Mouse (Mus musculus) cerebellum, adult 11-12 months (tissue): ENCODE measurements around the gene Nprl3.
A peak's percentile ranks its signal among the peaks of the same experiment; 100 is the strongest.
"Not testable (repeated sequence)": the region's sequence is repeated elsewhere in the genome, so short reads cannot be mapped to it uniquely, and the experiment has no call there.

Experiments used
- DNase-seq: peaks from one replicate; pipeline ENCODE4 v3.0.0; 2022

The Nprl3 gene

DNA sequence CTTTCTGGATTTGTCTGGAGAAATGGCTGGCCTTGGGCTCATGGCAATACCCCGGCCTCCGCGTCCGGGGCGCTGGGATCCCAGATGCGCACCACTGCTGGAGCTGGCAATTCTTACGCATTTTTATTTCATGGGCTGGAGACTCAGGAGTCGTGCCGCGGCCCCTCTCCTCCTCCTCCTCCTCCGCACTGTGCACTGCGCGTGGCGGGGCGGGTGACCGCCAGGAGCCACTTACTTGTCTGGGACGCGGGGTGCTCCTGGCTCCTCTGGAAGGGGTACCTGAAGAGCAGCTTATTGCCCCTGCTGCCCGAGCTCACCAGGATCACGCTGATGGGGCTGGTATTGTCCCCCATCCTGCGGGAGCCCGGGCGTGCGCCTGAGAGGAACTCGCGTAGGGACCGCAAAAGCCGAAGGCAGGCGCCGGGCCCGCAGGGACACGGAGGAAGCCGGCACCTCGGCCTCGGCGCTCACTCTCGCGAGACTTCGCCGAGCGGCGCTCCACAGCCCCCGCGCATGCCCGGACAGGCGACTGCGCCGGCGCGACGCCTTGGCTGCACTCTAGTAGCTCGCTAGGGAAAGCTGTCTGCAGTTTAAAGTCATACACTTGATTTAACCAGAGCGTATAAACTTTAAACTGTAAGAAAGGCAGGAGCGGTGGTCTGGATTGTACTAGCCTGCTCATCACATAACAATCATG lies at the start of gene Nprl3:
Gene Nprl3, minus strand, starts transcription at position 520 of the 697 bp plus-strand sequence.
- peak; percentile 95 for DNase-seq

DNA sequence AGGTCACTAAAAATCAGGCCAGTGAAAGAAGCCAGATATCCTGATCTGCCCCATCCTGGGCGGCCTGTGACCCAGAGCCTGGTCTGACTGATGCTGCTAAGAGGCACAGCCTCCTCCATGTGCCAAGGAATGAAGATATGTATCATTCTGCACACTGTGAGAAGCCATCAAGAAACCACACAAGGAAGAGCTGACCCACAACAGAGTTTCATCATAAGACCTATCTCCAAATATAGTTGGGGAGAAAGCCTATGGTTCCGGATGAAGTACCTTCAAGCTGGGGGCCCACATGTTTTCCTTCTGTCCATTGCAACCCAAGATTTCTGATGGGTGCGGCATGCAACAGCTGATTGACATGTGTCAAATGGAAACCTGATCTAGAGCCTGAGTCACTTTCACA lies 48.5 kb upstream of the Nprl3 start:
- DNase-seq, result no peak

DNA sequence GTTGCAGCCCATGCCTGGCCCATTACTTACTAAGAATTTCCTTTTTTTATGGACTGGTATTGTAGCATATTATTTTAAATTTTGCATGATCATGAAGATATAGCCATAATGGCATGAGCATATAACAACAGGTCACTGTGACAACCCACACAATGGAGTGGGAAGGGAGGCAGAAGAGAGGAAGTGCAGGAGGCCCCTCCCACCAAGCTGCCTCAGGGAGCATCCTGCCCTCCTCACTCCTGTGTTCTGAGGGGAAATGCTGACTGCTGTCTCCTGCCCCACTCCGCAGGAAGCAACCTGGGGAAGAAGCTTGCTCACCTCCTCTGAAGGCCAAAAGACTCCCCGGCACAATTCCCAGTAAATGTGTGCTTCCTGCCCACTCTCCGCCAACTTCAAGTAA lies 42.4 kb upstream of the Nprl3 start:
- no peak for DNase-seq

DNA sequence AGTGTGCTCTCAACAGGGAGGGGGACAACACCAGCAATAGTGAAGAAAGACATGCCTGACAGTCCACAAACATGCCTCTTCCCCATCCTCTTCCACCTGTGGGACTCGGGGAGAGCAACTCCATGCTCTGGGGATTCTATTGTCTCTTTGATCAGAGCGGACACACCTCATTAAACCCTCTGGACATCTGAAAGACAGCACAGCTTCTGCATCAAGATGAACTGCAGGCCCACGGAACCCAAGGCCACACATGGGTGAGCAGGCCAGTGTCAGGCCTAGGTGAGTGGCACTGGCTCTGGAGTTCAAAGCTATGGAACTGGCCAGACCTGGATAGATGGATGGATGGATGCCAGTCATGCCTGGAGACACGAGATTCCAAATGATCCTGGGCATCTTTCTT lies 41.9 kb upstream of the Nprl3 start:
- no peak for DNase-seq

DNA sequence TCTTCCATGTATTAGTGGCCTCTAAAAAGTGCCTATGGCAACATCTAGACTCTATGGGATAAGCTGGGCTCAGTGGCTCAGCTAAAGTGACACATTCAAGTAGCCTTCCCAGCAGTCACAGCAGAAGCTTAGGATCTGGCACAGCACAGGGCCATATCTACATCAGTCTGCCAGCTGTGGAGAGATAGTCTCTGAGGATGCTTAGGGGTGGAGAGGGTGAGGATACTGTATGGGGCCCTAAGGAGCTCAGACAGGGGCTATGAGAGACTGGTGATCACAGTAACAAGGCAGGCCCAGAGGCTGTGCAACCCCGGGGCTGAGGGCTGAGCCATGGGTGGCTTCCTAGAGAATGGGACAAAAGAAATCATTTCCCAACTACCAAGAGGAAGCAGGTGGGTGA lies 39.5 kb upstream of the Nprl3 start:
- DNase-seq, result no peak

DNA sequence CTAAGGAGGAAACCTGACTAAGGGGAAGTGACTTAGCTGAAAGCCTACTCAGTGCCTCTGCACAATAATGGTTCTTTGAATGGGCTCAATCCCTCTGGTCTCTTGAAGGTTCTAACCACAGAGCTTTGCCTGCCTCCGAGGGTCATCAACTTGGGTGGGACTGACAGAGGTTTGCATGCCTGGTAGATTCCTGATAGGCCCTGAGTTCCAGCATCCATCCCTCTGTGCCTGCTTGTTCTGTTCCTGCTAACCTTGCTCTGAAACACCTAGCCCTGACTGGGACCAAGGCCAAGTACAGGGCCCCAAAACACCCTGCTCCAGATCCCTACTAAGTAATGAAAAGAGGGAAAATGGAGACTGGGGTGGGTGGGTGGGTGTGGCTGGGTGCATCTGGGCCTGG lies 35.9 kb upstream of the Nprl3 start:
- DNase-seq, result no peak

DNA sequence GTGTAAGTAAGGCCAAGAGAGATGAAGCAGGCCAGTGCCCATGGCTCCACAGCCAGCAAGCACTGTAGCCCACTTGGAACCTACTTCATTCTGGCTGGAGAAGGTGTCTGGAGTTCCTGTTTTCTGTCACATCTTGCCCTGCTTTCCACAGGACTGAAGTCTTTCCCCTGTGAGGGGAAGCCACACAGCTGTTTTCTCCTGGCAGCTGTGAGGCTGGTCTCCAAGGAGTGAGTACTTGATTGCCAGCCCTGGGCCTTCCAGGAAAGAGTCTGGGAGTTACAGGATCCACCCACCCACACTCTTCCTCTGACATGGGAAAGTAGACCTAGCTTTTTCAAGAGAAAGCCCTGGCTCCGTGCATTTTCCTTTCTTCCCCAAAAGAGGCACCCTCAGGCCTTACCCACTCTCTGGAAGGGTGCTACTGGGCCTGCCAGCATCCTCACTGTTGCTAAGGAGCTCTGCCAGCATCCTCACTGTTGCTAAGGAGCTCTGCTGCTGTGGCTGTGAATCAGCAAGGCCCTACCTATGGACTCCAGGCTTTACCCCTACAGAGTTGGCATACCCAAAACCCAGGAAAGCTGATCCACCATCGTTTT lies 35.4 kb upstream of the Nprl3 start:
- no peak for DNase-seq

DNA sequence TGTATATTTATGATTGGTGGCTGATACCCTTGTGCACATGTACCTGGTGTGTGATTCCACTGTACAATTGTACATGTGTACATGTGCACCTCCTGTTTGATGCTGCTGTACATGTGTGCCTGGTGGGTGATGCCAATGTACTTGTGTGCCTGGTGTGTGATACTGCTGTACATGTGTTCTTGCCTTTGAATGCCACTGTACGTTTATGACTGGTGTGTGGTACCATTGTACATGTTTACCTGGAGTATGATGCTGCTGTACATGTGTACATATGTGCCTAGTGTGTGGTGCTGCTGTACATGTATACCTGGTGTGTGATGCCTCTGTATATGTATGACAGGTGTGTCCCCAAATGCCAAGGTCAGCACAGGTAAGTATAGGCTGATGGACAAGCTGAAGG lies 34.0 kb upstream of the Nprl3 start:
- no peak for DNase-seq

DNA sequence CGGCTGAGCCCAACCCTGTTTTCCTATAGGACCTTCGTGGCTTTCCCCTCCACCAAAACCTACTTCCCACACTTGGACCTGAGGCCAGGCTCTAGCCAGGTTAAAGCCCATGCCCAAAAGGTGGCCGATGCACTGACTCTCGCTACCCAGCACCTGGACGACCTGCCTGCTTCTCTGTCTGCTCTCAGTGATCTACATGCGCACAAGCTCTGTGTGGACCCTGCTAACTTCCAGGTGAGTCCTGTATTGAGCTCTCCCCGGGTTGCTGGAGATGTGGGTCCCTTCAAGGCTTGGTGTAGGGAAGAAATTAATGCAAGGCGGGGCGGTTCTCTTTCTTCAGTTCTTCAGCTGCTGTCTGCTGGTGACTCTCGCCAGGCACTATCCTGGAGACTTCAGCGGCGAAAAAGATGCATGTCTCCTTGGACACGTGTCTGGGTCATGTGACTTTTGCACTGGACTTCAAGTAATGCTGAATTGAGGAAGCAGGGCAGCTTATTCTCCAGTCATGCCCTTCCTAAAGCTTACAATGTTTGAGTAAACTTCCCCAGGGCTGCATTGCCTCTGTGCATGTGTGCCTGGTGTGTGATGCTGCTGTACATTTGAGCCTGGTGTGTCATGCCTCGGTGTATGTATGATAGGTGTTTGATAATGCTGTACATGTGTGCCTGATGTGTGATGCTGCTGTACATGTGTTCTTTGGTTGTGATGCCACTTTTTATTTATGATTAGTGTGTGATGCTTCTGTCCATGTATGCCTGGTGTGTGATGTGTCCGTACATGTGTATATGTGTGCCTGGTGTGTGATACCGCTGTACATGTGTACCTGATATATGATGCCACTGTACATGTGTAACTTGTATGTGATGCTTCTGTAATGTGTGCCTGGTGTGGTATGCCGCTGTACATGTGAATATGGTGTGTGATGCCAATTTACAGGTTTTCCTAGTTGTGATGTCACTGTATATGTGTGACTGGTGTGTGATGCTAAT lies 33.1 kb upstream of the Nprl3 start:
- DNase-seq, result no peak

DNA sequence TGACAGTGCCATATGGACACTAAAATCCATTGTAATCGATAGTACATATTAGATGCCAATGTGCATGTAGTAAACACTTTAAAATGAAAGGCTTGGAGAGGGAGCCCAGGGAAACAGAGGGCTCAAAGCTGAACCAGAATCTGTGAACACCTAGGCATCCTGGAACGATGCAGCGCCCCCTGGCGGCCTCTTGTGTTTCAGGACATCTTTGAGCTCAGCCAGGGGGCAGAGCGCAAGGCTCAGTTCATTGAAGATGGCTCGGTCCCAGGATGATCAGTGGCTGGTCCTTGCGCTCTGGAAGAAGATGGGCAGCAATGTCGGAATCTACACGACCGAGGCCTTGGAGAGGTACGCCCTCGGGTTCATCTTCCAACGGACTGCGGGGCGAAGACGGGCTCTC lies 32.4 kb upstream of the Nprl3 start, which contains the start of gene Hbq1a:
Gene Hbq1a, plus strand, starts transcription at position 205 of the 400 bp plus-strand sequence.
- peak; percentile 39 for DNase-seq

DNA sequence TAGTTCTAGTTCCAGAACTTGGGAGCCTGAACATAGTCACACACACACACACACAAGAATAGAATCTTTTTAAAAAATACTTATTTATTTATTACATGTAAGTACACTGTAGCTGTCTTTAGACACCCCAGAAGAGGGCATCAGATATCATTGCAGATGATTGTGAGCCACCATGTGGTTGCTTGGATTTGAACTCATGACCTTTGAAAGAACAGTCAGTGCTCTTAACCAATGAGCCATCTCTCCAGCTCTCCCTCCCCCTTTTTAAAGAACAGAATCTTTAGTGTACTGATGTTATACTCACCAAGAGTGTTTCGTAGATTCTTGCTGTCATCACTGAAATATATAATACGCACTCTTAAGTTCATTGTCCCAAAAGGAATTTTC lies 31.0 kb upstream of the Nprl3 start:
- no peak for DNase-seq

DNA sequence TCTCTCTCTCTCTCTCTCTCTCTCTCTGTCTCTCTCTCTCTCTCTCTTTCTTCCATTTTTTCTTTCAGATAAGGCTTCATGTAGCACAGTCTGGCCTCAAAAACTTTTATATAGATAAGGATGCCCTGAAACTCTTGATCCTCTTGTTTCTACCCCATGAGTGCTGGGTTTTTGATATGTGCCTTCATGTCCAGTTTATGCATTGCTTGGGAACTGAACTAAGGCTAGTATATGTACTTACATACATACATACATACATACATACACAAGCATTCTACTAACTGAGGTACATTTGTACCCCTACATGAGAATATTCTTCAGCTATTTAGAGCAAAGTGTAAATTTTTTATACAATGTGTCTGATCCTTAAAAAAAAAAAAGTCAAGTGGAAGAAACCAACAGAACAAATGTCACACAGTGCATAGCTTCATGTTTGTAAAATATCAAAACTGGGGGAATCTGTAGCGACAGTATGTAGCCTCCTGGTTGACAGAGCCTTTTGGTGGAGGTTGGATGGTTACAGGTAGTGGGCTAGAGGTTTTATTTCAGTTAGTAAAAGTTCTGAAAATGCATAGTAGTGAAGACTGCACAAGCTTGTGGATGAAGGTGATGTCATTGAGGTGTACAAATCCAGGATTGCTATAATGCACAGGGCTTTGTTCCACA lies 30.5 kb upstream of the Nprl3 start:
- no peak for DNase-seq

DNA sequence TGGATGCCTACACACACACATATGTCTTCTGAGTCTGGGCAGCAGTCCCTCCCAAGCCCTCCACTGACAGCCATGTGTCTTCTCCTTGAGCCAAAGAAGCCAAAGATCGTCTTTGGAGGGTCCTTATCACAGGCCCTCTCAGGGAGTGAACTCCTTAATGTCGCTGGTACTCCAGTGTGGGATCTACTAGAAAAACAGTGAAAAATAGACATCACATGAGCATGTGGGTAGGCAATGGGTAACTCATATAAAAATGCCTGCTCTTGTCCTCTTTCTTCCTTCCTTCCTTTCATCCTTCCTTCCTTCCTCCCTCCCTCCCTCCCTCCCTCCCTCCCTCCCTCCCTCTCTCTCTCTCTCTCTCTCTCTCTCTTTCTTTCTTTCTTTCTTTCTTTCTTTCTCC lies 29.9 kb upstream of the Nprl3 start:
- DNase-seq, result not testable (repeated sequence)

DNA sequence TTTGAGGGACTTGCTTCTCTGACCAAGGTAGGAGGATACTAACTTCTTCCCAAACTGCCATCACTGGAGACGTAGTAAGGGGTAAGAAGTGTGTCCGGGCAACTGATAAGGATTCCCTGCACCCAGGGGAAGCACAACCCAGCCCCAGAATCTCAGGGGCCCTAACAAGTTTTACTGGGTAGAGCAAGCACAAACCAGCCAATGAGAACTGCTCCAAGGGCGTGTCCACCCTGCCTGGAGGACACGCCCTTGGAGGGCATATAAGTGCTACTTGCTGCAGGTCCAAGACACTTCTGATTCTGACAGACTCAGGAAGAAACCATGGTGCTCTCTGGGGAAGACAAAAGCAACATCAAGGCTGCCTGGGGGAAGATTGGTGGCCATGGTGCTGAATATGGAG lies 28.7 kb upstream of the Nprl3 start, which contains the start of gene Hba-a2:
Gene Hba-a2, plus strand, starts transcription at position 287 of the 400 bp plus-strand sequence.
- not testable (repeated sequence) for DNase-seq

DNA sequence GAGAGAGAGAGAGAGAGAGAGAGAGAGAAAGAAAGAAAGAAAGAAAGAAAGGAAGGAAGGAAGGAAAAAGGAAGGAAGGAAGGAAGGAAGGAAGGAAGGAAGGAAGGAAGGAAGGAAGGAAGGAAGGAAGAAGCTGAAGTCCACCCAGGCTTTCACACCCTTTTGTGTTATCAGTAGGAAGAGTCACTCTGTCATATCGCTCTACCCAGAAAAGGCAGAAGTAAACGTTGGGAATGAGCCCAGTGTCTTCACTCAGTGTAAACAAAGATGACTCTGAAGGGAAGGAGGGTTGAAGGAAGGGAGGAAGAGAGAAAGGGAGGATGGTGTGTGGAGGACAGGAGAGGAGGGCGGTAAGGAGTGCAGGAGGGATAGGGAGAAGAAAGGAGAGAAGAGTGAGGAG lies 26.0 kb upstream of the Nprl3 start:
- DNase-seq, result not testable (repeated sequence)

DNA sequence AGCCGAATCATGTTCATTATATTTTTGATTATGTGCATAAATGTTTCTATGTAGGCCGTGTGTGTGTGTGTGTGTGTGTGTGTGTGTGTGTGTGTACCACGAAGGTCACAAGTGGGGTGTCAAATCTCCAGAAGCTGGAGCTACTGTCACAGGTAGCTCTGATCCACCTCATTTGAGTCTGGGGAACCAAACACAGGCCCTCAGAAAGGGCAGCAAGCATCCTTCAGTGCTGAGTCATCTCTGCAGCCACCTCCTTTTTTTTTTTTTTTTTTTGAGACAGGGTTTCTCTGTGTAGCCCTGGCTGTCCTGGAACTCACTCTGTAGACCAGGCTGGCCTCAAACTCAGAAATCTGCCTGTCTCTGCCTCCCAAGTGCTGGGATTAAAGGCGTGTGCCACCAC lies 25.3 kb upstream of the Nprl3 start:
- not testable (repeated sequence) for DNase-seq

DNA sequence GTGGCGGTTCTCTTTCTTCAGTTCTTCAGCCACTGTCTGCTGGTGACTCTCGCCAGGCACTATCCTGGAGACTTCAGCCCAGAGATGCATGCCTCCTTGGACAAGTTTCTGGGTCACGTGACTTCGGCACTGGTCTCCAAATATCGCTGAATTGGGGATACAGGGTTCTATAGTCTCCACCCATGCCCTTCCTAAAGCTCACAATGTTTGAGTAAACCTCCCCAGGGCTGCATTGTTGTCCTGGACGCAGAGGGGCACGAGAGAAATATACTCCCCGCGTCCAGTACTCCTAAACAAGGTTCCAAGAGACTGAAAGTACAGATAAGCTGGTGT lies 20.0 kb upstream of the Nprl3 start:
- DNase-seq, result no peak

DNA sequence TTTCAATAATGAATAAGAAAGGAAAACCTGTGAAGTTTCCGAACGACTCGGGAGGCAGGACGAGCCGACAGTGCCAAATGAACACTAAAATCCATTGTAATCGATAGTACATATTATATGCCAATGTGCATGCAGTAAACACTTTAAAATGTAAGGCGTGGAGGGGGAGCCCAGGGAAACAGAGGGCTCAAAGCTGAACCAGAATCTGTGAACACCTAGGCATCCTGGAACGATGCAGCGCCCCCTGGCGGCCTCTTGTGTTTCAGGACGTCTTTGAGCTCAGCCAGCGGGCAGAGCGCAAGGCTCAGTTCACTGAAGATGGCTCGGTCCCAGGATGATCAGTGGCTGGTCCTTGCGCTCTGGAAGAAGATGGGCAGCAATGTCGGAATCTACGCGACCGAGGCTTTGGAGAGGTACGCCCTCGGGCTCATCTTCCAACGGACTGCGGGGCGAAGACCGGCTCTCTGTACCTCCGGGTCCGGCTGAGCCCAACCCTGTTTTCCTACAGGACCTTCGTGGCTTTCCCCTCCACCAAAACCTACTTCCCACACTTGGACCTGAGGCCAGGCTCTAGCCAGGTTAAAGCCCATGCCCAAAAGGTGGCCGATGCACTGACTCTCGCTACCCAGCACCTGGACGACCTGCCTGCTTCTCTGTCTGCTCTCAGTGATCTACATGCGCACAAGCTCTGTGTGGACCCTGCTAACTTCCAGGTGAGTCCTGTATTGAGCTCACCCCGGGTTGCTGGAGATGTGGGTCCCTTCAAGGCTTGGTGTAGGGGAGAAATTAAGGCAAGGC lies 19.4 kb upstream of the Nprl3 start, which contains the start of gene Hbq1b:
Gene Hbq1b, plus strand, starts transcription at position 271 of the 798 bp plus-strand sequence.
- DNase-seq, result peak; percentile 77

DNA sequence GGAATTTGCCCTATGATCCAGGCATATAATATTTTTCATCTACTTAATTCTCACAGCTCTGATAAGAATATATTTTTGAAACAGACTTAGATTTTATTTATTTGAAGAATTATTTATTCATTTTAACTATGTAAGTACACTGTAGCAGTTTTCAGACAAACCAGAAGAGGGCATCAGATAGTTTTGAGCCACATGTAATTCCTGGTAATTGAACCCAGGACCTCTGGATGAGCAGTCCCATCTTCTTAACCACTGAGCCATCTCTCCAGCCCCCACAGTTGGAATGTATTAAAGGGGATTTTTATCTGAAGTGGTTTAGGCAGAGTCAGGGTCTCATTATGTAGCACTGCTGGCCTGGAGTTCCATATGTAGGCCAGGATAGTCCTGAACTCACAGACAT lies 18.4 kb upstream of the Nprl3 start:
- DNase-seq, result not testable (repeated sequence)

DNA sequence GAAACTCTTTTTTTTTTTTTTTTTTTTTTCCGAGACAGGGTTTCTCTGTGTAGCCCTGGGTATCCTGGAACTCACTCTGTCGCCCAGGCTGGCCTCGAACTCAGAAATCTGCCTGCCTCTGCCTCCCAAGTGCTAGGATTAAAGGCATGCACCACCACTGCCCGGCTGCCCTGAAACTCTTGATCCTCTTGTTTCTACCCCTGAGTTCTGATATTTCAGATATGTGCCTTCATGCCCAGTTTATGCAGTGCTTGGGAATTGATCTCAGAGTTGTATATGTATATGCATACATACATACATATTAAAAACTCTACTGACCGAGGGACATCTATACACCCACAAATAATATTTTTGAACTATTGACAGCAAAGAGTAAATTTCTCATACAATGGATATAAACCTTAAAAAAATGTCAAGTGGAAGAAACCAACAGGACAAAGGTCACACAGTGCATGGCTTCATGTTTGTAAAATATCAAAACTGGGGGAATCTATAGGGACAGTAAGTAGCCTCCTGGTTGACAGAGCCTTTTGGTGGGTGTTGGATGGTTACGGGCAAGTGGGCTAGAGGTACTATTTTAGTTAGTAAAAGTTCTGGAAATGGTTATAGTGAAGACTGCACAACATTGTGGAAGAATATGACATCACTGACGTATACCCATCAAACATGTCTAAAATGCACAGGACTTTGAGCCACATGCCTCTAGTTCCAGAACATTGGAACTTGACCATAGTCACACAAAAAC lies 17.7 kb upstream of the Nprl3 start:
- no peak for DNase-seq

DNA sequence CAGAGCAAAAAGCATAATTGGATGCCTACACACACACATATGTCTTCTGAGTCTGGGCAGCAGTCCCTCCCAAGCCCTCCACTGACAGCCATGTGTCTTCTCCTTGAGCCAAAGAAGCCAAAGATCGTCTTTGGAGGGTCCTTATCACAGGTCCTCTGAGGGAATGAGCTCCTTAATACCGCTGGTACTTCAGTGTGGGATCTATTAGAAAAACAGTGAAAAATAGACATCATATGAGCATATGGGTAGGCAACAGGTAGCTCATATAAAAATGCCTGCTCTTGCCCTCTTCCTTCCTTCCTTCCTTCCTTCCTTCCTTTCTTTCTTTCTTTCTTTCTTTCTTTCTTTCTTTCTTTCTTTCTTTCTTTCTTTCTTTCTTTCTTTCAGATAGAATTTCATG lies 17.1 kb upstream of the Nprl3 start:
- not testable (repeated sequence) for DNase-seq
